Mouse (Mus musculus): ENCODE results near the gene Mob3a. TPM values are rescaled to one million over a fixed set of nuclear protein-coding genes. Genes with fewer than 3 reads are reported as not detected.

Mob3a gene
- polyA plus RNA-seq, 1 experiment from 2014 or later = 67.0 TPM

DNA sequence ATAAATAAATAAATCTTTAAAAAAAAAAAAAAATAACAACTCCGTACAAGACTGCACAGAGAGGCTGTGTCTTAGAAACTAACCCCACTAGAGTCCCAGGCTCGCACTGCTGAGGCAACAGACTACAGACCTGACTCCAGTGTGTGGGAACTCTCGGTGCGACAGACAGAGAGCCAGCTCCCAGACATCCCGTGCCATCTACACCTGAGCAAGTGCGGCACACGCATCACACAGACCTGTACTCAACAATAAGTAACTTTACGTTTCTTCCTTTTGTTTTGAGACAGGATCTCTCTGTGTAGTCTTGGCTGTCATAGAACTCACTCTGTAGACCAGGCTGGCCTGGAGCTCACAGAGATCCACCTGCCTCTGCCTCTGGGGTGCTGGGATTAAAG lies 4.4 kb downstream of the Mob3a start:
- Histone ChIP-seq H3K4me3 (no peak overlapping the region), H3K27me3 (no peaks in the 10 kb centered on the region), H3K4me1 (peaks cover 17% of the 10 kb centered on the region), H3K9me3 (no peaks in the 10 kb centered on the region), H3K9ac (replicated peaks) (no peak overlapping the region), H3K36me3 (peaks cover 36% of the 10 kb centered on the region), H3K27ac (replicated peaks) (no peak overlapping the region), H3K4me2 (replicated peaks) (no peak overlapping the region)
- ATAC-seq (ENCODE audit: low FRiP score, low read depth) = no peak
- WGBS = 90% methylated on average over 8 of the region's 8 CpGs

DNA sequence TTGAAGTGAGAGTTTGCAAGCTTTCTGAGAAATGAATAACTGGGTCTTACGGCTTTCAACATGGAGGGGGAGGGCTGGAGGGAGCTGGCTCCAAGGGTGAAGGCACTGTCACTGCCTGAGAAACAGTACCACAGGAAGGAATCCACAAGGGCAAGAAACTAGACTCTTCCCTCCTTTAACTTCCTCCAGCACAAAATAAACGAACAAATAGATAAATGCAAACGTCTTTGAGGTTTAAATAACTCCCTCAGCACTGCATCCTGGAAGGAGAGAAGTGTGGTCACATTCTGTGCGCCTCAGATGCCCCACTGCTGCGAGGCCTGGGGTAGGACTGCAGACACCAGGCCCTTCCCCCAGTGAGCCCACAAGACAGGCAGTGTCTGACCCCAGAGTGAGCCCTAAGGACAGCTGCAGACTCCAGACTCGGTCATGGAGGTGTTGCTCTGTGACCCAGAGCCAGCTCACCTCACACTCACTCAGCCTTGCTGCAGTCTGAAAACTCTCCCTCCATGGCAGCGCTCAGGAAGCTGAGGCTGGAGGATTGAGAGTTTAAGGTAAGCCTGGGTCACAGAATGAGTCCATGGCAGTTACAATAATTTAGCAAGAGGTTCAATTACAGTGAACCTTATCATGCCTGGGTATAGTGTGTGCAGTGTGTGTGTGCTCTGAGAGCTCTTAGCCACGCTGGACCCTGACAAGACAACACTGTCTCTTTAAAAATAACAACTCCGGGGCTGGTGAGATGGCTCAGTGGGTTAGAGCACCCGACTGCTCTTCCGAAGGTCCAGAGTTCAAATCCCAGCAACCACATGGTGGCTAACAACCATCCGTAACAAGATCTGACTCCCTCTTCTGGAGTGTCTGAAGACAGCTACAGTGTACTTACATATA lies 5.0 kb downstream of the Mob3a start:
- 75% methylated on average over 11 of the region's 12 CpGs for WGBS
- 0 out of 2 replicates have a peak overlapping the region, but pooled peaks have one; percentile 1 for H3K9ac ChIP-seq (replicated peaks)
- no peaks in the 10 kb centered on the region for H3K9me3 ChIP-seq
- ATAC-seq (ENCODE audit: low FRiP score, low read depth) = no peak
- no peaks in the 10 kb centered on the region for H3K27me3 ChIP-seq
- H3K36me3 ChIP-seq = peaks cover 36% of the 10 kb centered on the region
- no peak overlapping the region for H3K4me2 ChIP-seq (replicated peaks)
- no peak overlapping the region for H3K27ac ChIP-seq (replicated peaks)
- peaks cover 17% of the 10 kb centered on the region for H3K4me1 ChIP-seq
- no peak overlapping the region for H3K4me3 ChIP-seq

DNA sequence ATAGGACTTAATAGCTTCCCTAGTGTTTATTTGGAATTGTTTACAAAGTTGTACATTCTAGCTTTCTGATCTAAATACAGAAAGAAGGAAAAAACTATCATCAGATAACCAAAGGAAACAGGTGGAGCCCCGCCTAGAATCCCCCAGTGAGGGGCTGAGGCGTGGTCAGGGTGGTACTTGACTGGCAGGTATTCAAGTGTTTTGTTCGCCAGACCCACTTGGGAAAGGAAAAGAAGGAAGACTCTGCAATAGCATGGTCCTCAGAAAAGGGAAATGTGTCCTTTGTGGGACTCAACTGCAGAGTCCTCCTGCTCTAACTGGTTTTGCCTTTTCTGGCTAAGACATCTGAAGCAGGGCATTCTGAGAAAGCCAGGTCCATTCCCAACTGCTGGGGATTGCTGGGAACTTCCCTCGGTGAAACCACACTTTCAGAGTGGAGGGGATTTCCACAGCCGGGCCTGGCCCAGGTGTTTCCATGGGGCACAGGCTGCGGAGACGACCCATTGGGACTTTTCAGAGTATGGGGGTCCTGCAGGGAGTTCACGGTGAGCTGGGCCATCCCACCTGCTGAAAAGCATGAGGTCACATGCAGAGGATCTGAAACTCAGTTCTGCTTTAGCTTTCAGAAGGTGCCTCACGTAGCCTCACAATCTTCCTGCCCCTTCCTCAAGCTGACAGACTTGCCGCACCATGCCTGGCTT lies 5.8 kb downstream of the Mob3a start:
- 77% methylated on average over 10 of the region's 10 CpGs for WGBS
- ATAC-seq (ENCODE audit: low FRiP score, low read depth) = no peak
- H3K36me3 ChIP-seq = peaks cover 40% of the 10 kb centered on the region

DNA sequence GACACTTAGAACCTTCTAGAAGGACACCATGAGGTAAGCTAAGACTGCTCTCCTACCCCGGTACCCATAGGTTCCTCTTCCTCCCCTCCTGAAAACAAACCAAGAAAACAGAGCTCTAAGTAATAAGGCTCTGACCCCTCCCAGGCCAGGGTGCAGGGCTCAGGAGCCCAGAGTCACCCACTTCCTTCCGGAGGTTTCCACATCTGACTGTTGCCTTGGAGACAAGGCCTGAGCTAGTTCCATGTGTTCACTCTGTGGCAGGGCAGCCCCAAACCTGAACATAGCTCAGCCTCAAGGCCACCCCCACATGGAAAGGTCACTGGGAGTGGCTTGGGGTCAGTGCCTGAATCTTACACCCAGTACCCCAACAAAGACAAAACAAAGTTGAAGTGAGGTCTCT lies 6.6 kb downstream of the Mob3a start:
- WGBS = 89% methylated on average over 2 of the region's 2 CpGs
- no peak for ATAC-seq (ENCODE audit: low FRiP score, low read depth)
- Histone ChIP-seq H3K4me3 (no peak overlapping the region), H3K9ac (replicated peaks) (no peak overlapping the region), H3K27me3 (no peaks in the 10 kb centered on the region), H3K27ac (replicated peaks) (no peak overlapping the region), H3K4me2 (replicated peaks) (no peak overlapping the region), H3K36me3 (peaks cover 47% of the 10 kb centered on the region), H3K9me3 (no peaks in the 10 kb centered on the region), H3K4me1 (peaks cover 4% of the 10 kb centered on the region; the same call in 1 of the 2 replicates)

More for the DNA sequence above, 5.8 kb downstream of the Mob3a start:
- H3K4me2 ChIP-seq (replicated peaks) = no peak overlapping the region
- H3K9me3 ChIP-seq = no peaks in the 10 kb centered on the region
- H3K27ac ChIP-seq (replicated peaks) = no peak overlapping the region
- H3K9ac ChIP-seq (replicated peaks) = no peak overlapping the region
- no peak overlapping the region for H3K4me3 ChIP-seq
- peaks cover 12% of the 10 kb centered on the region for H3K4me1 ChIP-seq
- no peaks in the 10 kb centered on the region for H3K27me3 ChIP-seq

DNA sequence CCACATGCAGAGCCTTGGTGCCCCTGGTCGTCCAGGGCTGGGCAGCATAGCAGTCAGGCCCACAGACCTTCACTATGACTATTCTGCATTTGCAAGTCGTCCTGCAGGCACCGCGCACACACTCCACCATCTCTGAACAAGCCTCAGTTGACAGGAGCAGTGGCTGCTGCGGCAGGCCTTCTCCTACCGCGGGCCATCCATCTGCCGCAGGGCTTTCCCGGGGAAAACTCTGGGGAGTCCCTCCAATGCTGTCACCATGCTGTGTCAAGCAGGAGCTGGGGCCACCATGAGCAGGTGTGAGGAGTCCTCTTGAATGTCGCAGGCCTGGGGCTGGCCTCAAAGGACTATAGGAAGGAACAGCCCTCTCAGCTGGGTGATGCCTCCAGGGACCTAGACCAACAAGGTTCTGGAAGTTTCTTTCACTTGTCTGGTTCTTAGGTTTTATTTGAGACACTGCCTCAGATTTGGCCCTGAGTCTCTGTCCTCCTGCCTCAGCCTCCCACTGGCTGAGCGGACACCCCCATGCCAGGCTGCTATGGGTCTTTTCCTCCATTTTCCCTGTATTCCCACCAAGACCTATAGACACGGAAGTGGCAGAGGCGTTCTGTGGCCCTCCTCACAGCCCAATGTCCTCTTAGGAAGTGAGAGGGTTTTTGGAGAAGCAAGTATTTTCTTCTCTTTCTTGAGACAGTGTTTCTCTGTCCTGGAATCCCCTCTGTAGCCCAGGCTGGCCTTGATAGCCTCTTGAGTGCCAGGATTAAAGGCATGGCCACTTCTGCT lies 7.4 kb downstream of the Mob3a start:
- H3K9ac ChIP-seq (replicated peaks) = no peak overlapping the region
- no peak for ATAC-seq (ENCODE audit: low FRiP score, low read depth)
- no peak overlapping the region for H3K27ac ChIP-seq (replicated peaks)
- no peaks in the 10 kb centered on the region; the same call in 1 of the 2 replicates for H3K4me1 ChIP-seq
- no peaks in the 10 kb centered on the region for H3K9me3 ChIP-seq
- no peaks in the 10 kb centered on the region for H3K27me3 ChIP-seq
- peaks cover 56% of the 10 kb centered on the region for H3K36me3 ChIP-seq
- no peak overlapping the region for H3K4me3 ChIP-seq
- no peak overlapping the region for H3K4me2 ChIP-seq (replicated peaks)
- WGBS = 88% methylated on average over 13 of the region's 13 CpGs

DNA sequence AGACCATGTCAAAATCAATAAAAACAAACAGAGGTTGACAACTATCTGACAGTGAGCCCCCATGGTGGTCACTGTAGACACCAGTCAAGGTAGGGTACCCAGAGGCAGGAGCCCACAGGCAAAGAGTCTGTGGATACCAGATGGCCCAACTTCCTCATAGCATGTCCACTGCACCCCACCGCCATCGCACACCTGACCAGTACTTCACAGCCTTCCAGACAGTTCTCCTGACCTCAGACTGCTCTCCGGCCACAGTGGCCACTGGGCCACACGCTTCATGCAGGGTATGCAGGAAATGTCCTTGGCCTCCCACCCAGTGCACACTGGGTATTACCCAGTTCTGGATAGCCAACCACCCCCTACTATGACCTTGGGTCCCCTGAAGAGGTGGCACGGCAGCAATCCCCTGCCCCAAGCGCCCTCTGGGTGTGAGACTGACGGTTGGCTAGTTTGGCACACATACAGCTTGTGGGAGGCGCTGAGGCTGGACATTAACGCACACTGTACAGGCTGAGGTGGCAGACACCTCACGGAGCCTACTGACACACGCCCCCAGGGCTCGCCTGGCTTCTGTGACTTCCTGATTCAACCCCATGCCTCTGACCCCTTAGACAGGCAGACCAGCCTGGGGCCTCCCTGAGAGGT lies 8.3 kb downstream of the Mob3a start:
- ATAC-seq (ENCODE audit: low FRiP score, low read depth) = no peak
- Histone ChIP-seq H3K4me3 (no peak overlapping the region), H3K4me2 (replicated peaks) (no peak overlapping the region), H3K27me3 (no peaks in the 10 kb centered on the region), H3K27ac (replicated peaks) (no peak overlapping the region), H3K36me3 (peaks cover 55% of the 10 kb centered on the region), H3K4me1 (no peaks in the 10 kb centered on the region; the same call in 1 of the 2 replicates), H3K9ac (replicated peaks) (no peak overlapping the region), H3K9me3 (no peaks in the 10 kb centered on the region)
- 94% methylated on average over 12 of the region's 12 CpGs for WGBS

DNA sequence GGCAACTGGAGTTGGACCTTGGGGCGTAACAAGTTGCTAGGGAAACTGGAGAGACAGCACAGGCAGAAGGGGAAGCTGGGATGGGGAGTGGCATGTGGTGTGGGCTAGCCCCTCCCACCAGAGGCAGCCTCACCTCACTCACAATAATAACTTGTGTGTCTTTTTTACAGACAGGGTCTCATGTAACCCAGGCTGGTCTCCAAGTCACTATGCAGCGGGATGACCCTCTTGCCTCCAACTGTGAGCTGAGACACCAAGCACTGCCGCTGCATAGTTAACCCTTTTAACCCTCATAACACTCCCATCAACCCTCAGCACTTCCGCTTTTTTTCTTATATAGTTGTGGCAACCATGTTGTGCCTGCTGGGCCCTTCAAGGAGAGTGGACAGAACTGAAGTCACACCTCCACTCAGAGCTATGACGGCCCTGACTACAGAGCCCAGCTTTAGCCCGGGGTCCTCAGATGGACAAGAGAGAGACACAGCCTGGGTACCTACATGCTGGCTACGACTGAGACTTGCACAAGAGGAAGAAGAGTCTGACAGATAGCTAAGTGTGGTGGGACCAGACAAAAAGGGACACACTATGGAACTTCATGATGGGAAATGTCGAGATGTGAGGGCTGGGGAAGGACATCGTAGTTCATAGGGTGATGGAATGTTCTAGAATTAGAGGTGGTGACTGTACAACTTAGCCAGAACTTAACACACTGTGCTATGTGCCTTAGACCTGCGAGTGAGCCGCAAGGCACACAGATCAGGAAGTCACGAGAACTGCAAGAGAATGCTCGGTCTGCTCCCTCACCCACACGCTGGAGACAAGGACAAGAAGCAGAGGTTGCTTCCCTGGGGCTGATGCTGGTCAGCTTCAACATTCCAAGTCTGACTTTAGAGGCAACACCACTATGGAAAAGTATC lies 9.3 kb downstream of the Mob3a start:
- no peak overlapping the region for H3K9ac ChIP-seq (replicated peaks)
- no peak overlapping the region for H3K4me3 ChIP-seq
- no peaks in the 10 kb centered on the region for H3K27me3 ChIP-seq
- no peak overlapping the region for H3K4me2 ChIP-seq (replicated peaks)
- no peak for ATAC-seq (ENCODE audit: low FRiP score, low read depth)
- no peak overlapping the region for H3K27ac ChIP-seq (replicated peaks)
- 82% methylated on average over 14 of the region's 14 CpGs for WGBS
- no peaks in the 10 kb centered on the region for H3K9me3 ChIP-seq
- peaks cover 57% of the 10 kb centered on the region for H3K36me3 ChIP-seq
- no peaks in the 10 kb centered on the region for H3K4me1 ChIP-seq

DNA sequence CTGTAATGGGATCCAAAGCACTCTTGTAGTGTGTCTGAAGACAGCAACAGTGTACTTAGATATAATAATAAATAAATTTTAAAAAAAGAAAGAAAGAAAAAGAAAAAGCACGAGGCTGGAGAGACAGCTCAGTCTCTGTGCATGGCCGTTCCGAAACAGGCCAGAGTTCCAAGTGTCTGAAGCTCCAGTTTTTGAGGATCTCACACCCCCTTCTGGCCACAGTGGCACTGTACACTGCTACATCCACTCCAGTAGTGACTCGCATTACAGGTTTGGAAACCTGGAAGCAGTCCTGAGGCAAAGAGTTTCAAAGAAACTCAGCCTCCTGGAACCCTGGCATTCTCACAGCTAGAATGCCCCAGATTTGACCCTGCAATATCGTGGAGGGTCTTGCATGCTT lies 13.9 kb downstream of the Mob3a start:
- 45% methylated on average over 5 of the region's 5 CpGs for WGBS
- H3K4me3 ChIP-seq = no peak overlapping the region
- no peak overlapping the region for H3K4me2 ChIP-seq (replicated peaks)
- no peaks in the 10 kb centered on the region for H3K27me3 ChIP-seq
- no peak for ATAC-seq (ENCODE audit: low FRiP score, low read depth)
- H3K27ac ChIP-seq (replicated peaks) = no peak overlapping the region
- H3K9ac ChIP-seq (replicated peaks) = no peak overlapping the region
- no peaks in the 10 kb centered on the region for H3K9me3 ChIP-seq
- H3K36me3 ChIP-seq = peaks cover 73% of the 10 kb centered on the region
- no peaks in the 10 kb centered on the region for H3K4me1 ChIP-seq

DNA sequence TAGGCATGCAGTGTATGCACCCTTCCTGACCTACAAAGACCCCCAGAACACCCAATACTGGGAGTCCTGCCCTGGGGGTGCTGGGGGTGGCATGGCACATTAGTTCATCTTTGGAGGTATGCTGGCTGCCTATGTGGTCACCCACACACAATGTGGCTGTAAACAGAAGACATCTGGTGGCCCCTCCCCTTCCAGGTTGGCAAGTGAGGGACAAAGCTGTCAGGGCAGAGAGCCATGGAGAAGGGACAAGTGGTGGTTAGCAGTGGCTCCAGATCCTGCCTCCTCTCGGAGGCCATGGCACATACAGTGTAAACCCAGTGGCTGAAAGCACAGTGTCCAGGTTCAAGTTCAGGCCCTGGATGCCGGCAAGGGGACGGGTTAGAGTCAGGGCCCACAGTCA lies 15.2 kb downstream of the Mob3a start:
- no peak overlapping the region for H3K9ac ChIP-seq (replicated peaks)
- no peaks in the 10 kb centered on the region for H3K4me1 ChIP-seq
- H3K9me3 ChIP-seq = no peaks in the 10 kb centered on the region
- H3K4me2 ChIP-seq (replicated peaks) = no peak overlapping the region
- H3K36me3 ChIP-seq = peaks cover 71% of the 10 kb centered on the region
- no peak for ATAC-seq (ENCODE audit: low FRiP score, low read depth)
- no peaks in the 10 kb centered on the region for H3K27me3 ChIP-seq
- no peak overlapping the region for H3K4me3 ChIP-seq
- WGBS = 92% methylated on average over 3 of the region's 3 CpGs
- no peak overlapping the region for H3K27ac ChIP-seq (replicated peaks)

DNA sequence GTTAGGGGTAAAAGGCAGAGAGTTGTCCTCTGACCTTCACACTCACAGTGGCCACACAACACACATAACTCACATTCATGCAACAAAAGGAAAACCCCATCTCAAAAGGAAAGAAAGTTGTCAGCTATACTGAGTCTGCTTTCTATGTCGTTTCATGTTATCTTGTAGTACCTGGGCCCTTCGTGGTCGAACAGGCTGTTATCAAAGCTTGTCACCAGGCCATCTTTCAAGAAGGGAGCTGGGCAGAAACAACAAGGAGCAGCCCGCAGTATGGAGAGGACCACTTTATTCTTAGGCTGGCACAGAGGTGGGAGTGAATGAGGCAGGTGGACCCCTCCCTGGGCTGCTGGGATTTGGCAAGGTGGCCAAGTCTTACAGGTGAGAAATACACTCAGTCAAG lies 16.8 kb downstream of the Mob3a start:
- no peaks in the 10 kb centered on the region for H3K27me3 ChIP-seq
- no peak overlapping the region for H3K4me2 ChIP-seq (replicated peaks)
- H3K4me3 ChIP-seq = no peak overlapping the region
- H3K27ac ChIP-seq (replicated peaks) = no peak overlapping the region
- no peak overlapping the region for H3K9ac ChIP-seq (replicated peaks)
- WGBS = 89% methylated on average over 4 of the region's 4 CpGs
- H3K36me3 ChIP-seq = peaks cover 57% of the 10 kb centered on the region
- H3K9me3 ChIP-seq = no peaks in the 10 kb centered on the region
- H3K4me1 ChIP-seq = no peaks in the 10 kb centered on the region
- ATAC-seq (ENCODE audit: low FRiP score, low read depth) = no peak

DNA sequence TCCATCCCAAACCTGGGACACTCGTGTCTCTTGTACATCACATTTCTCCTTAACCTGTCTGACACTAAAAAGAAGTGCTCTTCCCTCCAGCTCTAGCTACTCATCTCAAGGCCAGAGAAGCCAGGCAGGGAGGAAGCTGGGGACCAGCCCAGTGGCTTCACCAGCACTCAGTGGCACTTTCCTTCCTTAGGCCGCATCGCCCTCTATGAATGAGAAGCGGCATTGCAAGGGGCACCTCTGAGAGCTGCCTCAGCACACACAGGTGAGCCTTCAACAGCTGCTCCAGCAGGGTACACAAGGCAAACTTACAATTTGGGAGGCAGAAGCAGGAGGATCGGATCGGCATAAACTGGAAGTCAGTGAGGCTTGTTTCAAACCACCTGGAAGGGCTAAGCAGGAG lies 17.6 kb downstream of the Mob3a start:
- H3K9me3 ChIP-seq = no peaks in the 10 kb centered on the region
- H3K9ac ChIP-seq (replicated peaks) = no peak overlapping the region
- no peaks in the 10 kb centered on the region for H3K27me3 ChIP-seq
- H3K4me2 ChIP-seq (replicated peaks) = no peak overlapping the region
- no peak overlapping the region for H3K4me3 ChIP-seq
- peaks cover 2% of the 10 kb centered on the region; the same call in 1 of the 2 replicates for H3K4me1 ChIP-seq
- no peak for ATAC-seq (ENCODE audit: low FRiP score, low read depth)
- 53% methylated on average over 6 of the region's 6 CpGs for WGBS
- H3K36me3 ChIP-seq = peaks cover 50% of the 10 kb centered on the region
- no peak overlapping the region for H3K27ac ChIP-seq (replicated peaks)
